Mouse (Mus musculus): ENCODE results near the gene Tbkbp1. TPM values are rescaled to one million over a fixed set of nuclear protein-coding genes. Genes with fewer than 3 reads are reported as not detected.
"Not testable (repeated sequence)": the region's sequence is repeated elsewhere in the genome, so short reads cannot be mapped to it uniquely, and the experiment has no call there.

Gene Tbkbp1
- total and polyA plus RNA-seq, 2 experiments = 1.0 to 6.4 TPM

GRCm38 (mm10) chr11:97191915-97192620 is 40.8 kb upstream of the Tbkbp1 start:
- no peaks in the 10 kb centered on the region for H3K36me3 ChIP-seq (ENCODE audit: control insufficient read depth, insufficient read depth, low read length)
- H3K27me3 ChIP-seq (ENCODE audit: control insufficient read depth, insufficient read depth, low read length) = no peaks in the 10 kb centered on the region
- no peak overlapping the region for H3K4me3 ChIP-seq (ENCODE audit: insufficient read depth, low read depth, low read length)
- H3K27ac ChIP-seq (replicated peaks; ENCODE audit: insufficient read depth, low read depth, low read length) = no peak overlapping the region
- H3K4me1 ChIP-seq (ENCODE audit: control insufficient read depth, insufficient read depth, low read length) = no peaks in the 10 kb centered on the region
- no peak for DNase-seq (ENCODE audit: extremely low read depth, low read depth, low spot score)
- 83% methylated on average over 6 of the region's 6 CpGs for WGBS
- no peaks in the 10 kb centered on the region for H3K79me2 ChIP-seq (ENCODE audit: control insufficient read depth, insufficient read depth, low read length)
- H3K9ac ChIP-seq (ENCODE audit: low read depth, low read length) = no peak overlapping the region
- TF ChIP-seq POLR2A (IDR thresholded peaks at IDR 0.05; ENCODE audit: extremely low read depth, insufficient read depth, low read length) = no peak
- no peak for TF ChIP-seq CTCF (IDR thresholded peaks at IDR 0.05; ENCODE audit: low read depth, low read length)

GRCm38 (mm10) chr11:97190992-97191391 is 39.7 kb upstream of the Tbkbp1 start:
- Histone ChIP-seq H3K27me3 (ENCODE audit: control insufficient read depth, insufficient read depth, low read length) (no peaks in the 10 kb centered on the region), H3K36me3 (ENCODE audit: control insufficient read depth, insufficient read depth, low read length) (no peaks in the 10 kb centered on the region), H3K4me1 (ENCODE audit: control insufficient read depth, insufficient read depth, low read length) (peaks cover 3% of the 10 kb centered on the region; the same call in 1 of the 2 replicates), H3K79me2 (ENCODE audit: control insufficient read depth, insufficient read depth, low read length) (peaks cover 3% of the 10 kb centered on the region; the same call in 1 of the 2 replicates), H3K4me3 (ENCODE audit: insufficient read depth, low read depth, low read length) (no peak overlapping the region), H3K9ac (ENCODE audit: low read depth, low read length) (no peak overlapping the region), H3K27ac (replicated peaks; ENCODE audit: insufficient read depth, low read depth, low read length) (no peak overlapping the region)
- 88% methylated on average over 6 of the region's 6 CpGs for WGBS
- DNase-seq (ENCODE audit: extremely low read depth, low read depth, low spot score) = no peak
- TF ChIP-seq CTCF (IDR thresholded peaks at IDR 0.05; ENCODE audit: low read depth, low read length) (no peak), POLR2A (IDR thresholded peaks at IDR 0.05; ENCODE audit: extremely low read depth, insufficient read depth, low read length) (no peak)

- H3K9ac ChIP-seq (ENCODE audit: low read depth, low read length); H3K27ac ChIP-seq (replicated peaks; ENCODE audit: insufficient read depth, low read depth, low read length); H3K4me3 ChIP-seq (ENCODE audit: insufficient read depth, low read depth, low read length); H3K79me2 ChIP-seq (ENCODE audit: control insufficient read depth, insufficient read depth, low read length); H3K27me3 ChIP-seq (ENCODE audit: control insufficient read depth, insufficient read depth, low read length); DNase-seq (ENCODE audit: extremely low read depth, low read depth, low spot score); H3K36me3 ChIP-seq (ENCODE audit: control insufficient read depth, insufficient read depth, low read length); H3K4me1 ChIP-seq (ENCODE audit: control insufficient read depth, insufficient read depth, low read length): not testable (repeated sequence)
- WGBS = 80% methylated on average over 6 of the region's 6 CpGs
These were observed 38.4 kb upstream of the Tbkbp1 start for GRCm38 (mm10) chr11:97189645-97190044.

GRCm38 (mm10) chr11:97189231-97189630 is 37.9 kb upstream of the Tbkbp1 start:
- WGBS = 39% methylated on average over 3 of the region's 3 CpGs
- DNase-seq (ENCODE audit: extremely low read depth, low read depth, low spot score) = no peak
- no peak overlapping the region for H3K9ac ChIP-seq (ENCODE audit: low read depth, low read length)
- H3K4me3 ChIP-seq (ENCODE audit: insufficient read depth, low read depth, low read length) = no peak overlapping the region
- H3K36me3 ChIP-seq (ENCODE audit: control insufficient read depth, insufficient read depth, low read length) = peaks cover 8% of the 10 kb centered on the region
- H3K4me1 ChIP-seq (ENCODE audit: control insufficient read depth, insufficient read depth, low read length) = peaks cover 5% of the 10 kb centered on the region; the same call in 1 of the 2 replicates
- peaks cover 3% of the 10 kb centered on the region; the same call in 1 of the 2 replicates for H3K79me2 ChIP-seq (ENCODE audit: control insufficient read depth, insufficient read depth, low read length)
- no peak overlapping the region for H3K27ac ChIP-seq (replicated peaks; ENCODE audit: insufficient read depth, low read depth, low read length)
- TF ChIP-seq POLR2A (IDR thresholded peaks at IDR 0.05; ENCODE audit: extremely low read depth, insufficient read depth, low read length) (no peak), CTCF (IDR thresholded peaks at IDR 0.05; ENCODE audit: low read depth, low read length) (no peak)
- H3K27me3 ChIP-seq (ENCODE audit: control insufficient read depth, insufficient read depth, low read length) = no peaks in the 10 kb centered on the region

- WGBS = under 1% methylated on average over 15 of the region's 15 CpGs
- H3K9ac ChIP-seq (ENCODE audit: low read depth, low read length) = peak overlapping the region; percentile 68
- H3K4me3 ChIP-seq (ENCODE audit: insufficient read depth, low read depth, low read length) = peak overlapping the region; percentile 56
- no peak for DNase-seq (ENCODE audit: extremely low read depth, low read depth, low spot score)
- peak overlapping the region; percentile 80 for H3K27ac ChIP-seq (replicated peaks; ENCODE audit: insufficient read depth, low read depth, low read length)
- no peaks in the 10 kb centered on the region for H3K27me3 ChIP-seq (ENCODE audit: control insufficient read depth, insufficient read depth, low read length)
- peaks cover 12% of the 10 kb centered on the region for H3K36me3 ChIP-seq (ENCODE audit: control insufficient read depth, insufficient read depth, low read length)
- peaks cover 3% of the 10 kb centered on the region; the same call in 1 of the 2 replicates for H3K79me2 ChIP-seq (ENCODE audit: control insufficient read depth, insufficient read depth, low read length)
- TF ChIP-seq POLR2A (IDR thresholded peaks at IDR 0.05; ENCODE audit: extremely low read depth, insufficient read depth, low read length) = no peak
- H3K4me1 ChIP-seq (ENCODE audit: control insufficient read depth, insufficient read depth, low read length) = peaks cover 6% of the 10 kb centered on the region; the same call in 1 of the 2 replicates
These were observed 37.3 kb upstream of the Tbkbp1 start for GRCm38 (mm10) chr11:97188643-97188955.
